Comparison of ENCODE assay signal across 8 mouse cellular contexts in the genomic region with DNA sequence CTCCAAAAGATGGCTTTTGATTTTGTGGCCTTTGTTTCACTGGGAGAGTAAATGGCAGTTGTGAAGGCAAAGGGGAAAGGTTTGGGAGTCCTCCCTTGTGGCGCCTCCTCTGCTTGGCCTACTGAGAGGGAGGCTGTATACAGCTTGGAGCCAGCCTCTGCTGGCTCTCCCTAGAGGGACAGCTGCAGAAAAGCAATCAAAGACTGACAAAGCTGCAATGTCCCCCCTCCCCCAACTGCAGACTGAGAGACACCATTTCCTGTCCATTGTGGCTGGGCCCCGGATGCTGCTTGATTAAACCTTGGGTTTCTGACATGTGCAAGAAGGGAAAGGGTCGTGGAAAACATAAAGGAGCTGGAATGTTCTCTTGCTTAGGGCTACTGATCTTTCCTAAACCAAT. TPM values are rescaled to one million over a fixed set of nuclear protein-coding genes. Genes with fewer than 3 reads are reported as not detected.
DNase-seq lines count a peak whose midpoint lies in the region; ATAC-seq lines count a peak whose summit lies in the region.
"Had no signal": no experiment of that assay in that cellular context is flagged by ENCODE, and none has a peak within 500 bp of the region (broad histone marks: within the 10 kb centered on the region; RNA-seq: fewer than 3 reads in every experiment).

No protein-coding gene starts in this region.

- DNase-seq in CD4-positive, CD25-positive, alpha-beta regulatory T cell, adult 2 months (ENCODE audit: low read depth, low spot score), result peak; percentile 61
- no peak for DNase-seq in cerebellum, adult 8-10 months
- DNase-seq in left cerebral cortex, adult 18-20 months (ENCODE audit: low spot score in 2 of 2), result no peak

- no peak overlapping the region for H3K4me3 ChIP-seq in hindbrain, embryonic 15.5 days
- H3K4me3 ChIP-seq in midbrain, embryonic 15.5 days, result no peak overlapping the region

- ATAC-seq in activated CD4-positive, CD25-positive, alpha-beta regulatory T cell, adult 4 months, result peak; percentile 88
- 0 out of 2 replicates have a peak, but pooled peaks have one; percentile 48 for ATAC-seq in hindbrain, embryonic 15.5 days (ENCODE audit: low FRiP score, low read depth)
- peak; percentile 54 for ATAC-seq in midbrain, embryonic 15.5 days (replicated peaks)
- no peak for ATAC-seq in granulocyte monocyte progenitor cell, adult 5-6 weeks (replicated peaks; ENCODE audit: poor library complexity, severe bottlenecking)

- H3K9me3 ChIP-seq in hindbrain, embryonic 15.5 days, result no peaks in the 10 kb centered on the region
- no peaks in the 10 kb centered on the region for H3K9me3 ChIP-seq in midbrain, embryonic 15.5 days

- H3K4me1 ChIP-seq in hindbrain, embryonic 15.5 days (replicated peaks), result peaks cover 16% of the 10 kb centered on the region; the same call in 1 of the 2 replicates
- peaks cover 4% of the 10 kb centered on the region; the same call in 1 of the 2 replicates for H3K4me1 ChIP-seq in midbrain, embryonic 15.5 days

- H3K4me2 ChIP-seq in hindbrain, embryonic 15.5 days, result no peak overlapping the region
- no peak overlapping the region for H3K4me2 ChIP-seq in midbrain, embryonic 15.5 days

- no peak overlapping the region for H3K27ac ChIP-seq in hindbrain, embryonic 15.5 days (replicated peaks)
- H3K27ac ChIP-seq in midbrain, embryonic 15.5 days, result no peak overlapping the region
- H3K27ac ChIP-seq: liver, embryonic 14.5 days had no signal

- no peaks in the 10 kb centered on the region for H3K27me3 ChIP-seq in hindbrain, embryonic 15.5 days
- no peaks in the 10 kb centered on the region for H3K27me3 ChIP-seq in midbrain, embryonic 15.5 days (replicated peaks)

- H3K36me3 ChIP-seq in hindbrain, embryonic 15.5 days, result no peaks in the 10 kb centered on the region
- H3K36me3 ChIP-seq in midbrain, embryonic 15.5 days (replicated peaks), result no peaks in the 10 kb centered on the region

- WGBS in hindbrain, embryonic 15.5 days, result 19% methylated on average over 3 of the region's 3 CpGs
- 23% methylated on average over 3 of the region's 3 CpGs for WGBS in midbrain, embryonic 15.5 days

- no peak overlapping the region for H3K9ac ChIP-seq in hindbrain, embryonic 15.5 days
- no peak overlapping the region for H3K9ac ChIP-seq in midbrain, embryonic 15.5 days
- H3K9ac ChIP-seq: liver, embryonic 14.5 days had no signal

RNA-seq across cellular contexts. Expression of gene Rfx8, which starts 28.9 kb away (rescaled TPM):
- polyA plus RNA-seq in activated CD4-positive, CD25-positive, alpha-beta regulatory T cell, adult 4 months (2017; shearing (Covaris generic)), result not detected
- 0.13 and 0.35 TPM in 2 replicates for polyA plus RNA-seq in hindbrain, embryonic 15.5 days (2015; fragmentation: Nextera tagmentation; extraction: Ambion mirVana)
- polyA plus RNA-seq in midbrain, embryonic 15.5 days (2015; fragmentation: Nextera tagmentation; extraction: Ambion mirVana), result 0.31 and 0.32 TPM in 2 replicates
- not detected in 2 replicates for total RNA-seq in granulocyte monocyte progenitor cell, adult 5-6 weeks (2014; fragmentation: Nextera tagmentation)
- total RNA-seq in granulocyte monocyte progenitor cell, adult 5-6 weeks (2017), result 0.86 TPM in 1 of 2 replicates, not detected in the other
- total RNA-seq in left cerebral cortex, adult 18-20 months (2021), result under 1 TPM in 1 of 2 experiments, not detected in 1; 0.16 TPM

RNA-seq across cellular contexts. Expression of gene Gm3646, which starts 55.5 kb away (rescaled TPM):
- polyA plus RNA-seq in activated CD4-positive, CD25-positive, alpha-beta regulatory T cell, adult 4 months (2017; shearing (Covaris generic)), result not detected
- not detected in 2 replicates for polyA plus RNA-seq in hindbrain, embryonic 15.5 days (2015; fragmentation: Nextera tagmentation; extraction: Ambion mirVana)
- polyA plus RNA-seq in midbrain, embryonic 15.5 days (2015; fragmentation: Nextera tagmentation; extraction: Ambion mirVana), result not detected in 2 replicates
- not detected in 2 replicates for total RNA-seq in granulocyte monocyte progenitor cell, adult 5-6 weeks (2014; fragmentation: Nextera tagmentation)
- total RNA-seq in granulocyte monocyte progenitor cell, adult 5-6 weeks (2017), result not detected in 2 replicates
- not detected for total RNA-seq in left cerebral cortex, adult 18-20 months (2021)
- polyA plus RNA-seq: liver, embryonic 14.5 days had no signal
